8 mouse cellular contexts compared by ENCODE assay signal in the genomic region with DNA sequence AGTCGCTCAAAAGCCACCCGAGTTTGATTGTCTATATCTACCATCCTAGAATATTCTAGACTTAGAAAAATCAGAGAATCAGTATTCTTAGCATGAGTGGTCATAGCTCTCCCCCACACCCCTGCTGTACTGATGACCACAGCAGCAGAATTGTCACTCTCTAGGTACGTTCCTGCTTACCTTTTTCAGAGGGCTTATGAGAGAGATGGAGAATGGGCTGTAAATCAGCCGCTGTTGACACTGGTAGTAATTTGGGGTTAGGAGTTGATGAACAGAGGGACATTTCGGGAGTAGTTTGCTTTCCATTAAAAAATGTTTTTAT. TPM values are rescaled to one million over a fixed set of nuclear protein-coding genes. Genes with fewer than 3 reads are reported as not detected.
DNase-seq lines count a peak whose midpoint lies in the region; ATAC-seq and TF ChIP-seq lines count a peak whose summit lies in the region.

No protein-coding gene starts in this region.

- no peaks in the 10 kb centered on the region for H3K27me3 ChIP-seq in kidney, embryonic 15.5 days
- H3K27me3 ChIP-seq in forebrain, embryonic 10.5 days (ENCODE audit: poor library complexity, severe bottlenecking): no peaks in the 10 kb centered on the region
- no peaks in the 10 kb centered on the region for H3K27me3 ChIP-seq in intestine, postnatal 0 days (replicated peaks; ENCODE audit: control insufficient read depth, insufficient read depth, low read length)
- no peaks in the 10 kb centered on the region for H3K27me3 ChIP-seq in midbrain, postnatal 0 days (ENCODE audit: insufficient read depth, low read length)

- H3K4me1 ChIP-seq in kidney, embryonic 15.5 days: peaks cover 10% of the 10 kb centered on the region; the same call in 1 of the 2 replicates
- peaks cover 13% of the 10 kb centered on the region for H3K4me1 ChIP-seq in forebrain, embryonic 10.5 days
- H3K4me1 ChIP-seq in intestine, postnatal 0 days (replicated peaks; ENCODE audit: control insufficient read depth, insufficient read depth, low read length): no peaks in the 10 kb centered on the region
- H3K4me1 ChIP-seq in midbrain, postnatal 0 days (ENCODE audit: insufficient read depth, low read length): no peaks in the 10 kb centered on the region

- H3K4me2 ChIP-seq in kidney, embryonic 15.5 days: peak overlapping the region; percentile 57
- H3K4me2 ChIP-seq in intestine, postnatal 0 days (replicated peaks; ENCODE audit: low read depth): peak overlapping the region; percentile 51
- peak overlapping the region; percentile 20 for H3K4me2 ChIP-seq in midbrain, postnatal 0 days (ENCODE audit: low read depth, low read length, poor library complexity, severe bottlenecking)

- WGBS in kidney, embryonic 15.5 days: 23% methylated on average over 5 of the region's 5 CpGs
- WGBS in forebrain, embryonic 10.5 days: 31% methylated on average over 5 of the region's 5 CpGs
- 15% methylated on average over 5 of the region's 5 CpGs for WGBS in intestine, postnatal 0 days
- WGBS in midbrain, postnatal 0 days: 24% methylated on average over 5 of the region's 5 CpGs

- H3K27ac ChIP-seq in kidney, embryonic 15.5 days: no peak overlapping the region
- H3K27ac ChIP-seq in forebrain, embryonic 10.5 days: peak overlapping the region; percentile 27; the same call in 1 of the 2 replicates
- no peak overlapping the region for H3K27ac ChIP-seq in intestine, postnatal 0 days (ENCODE audit: low read depth, low read length)
- H3K27ac ChIP-seq in midbrain, postnatal 0 days (ENCODE audit: low read depth, low read length): no peak overlapping the region

- H3K36me3 ChIP-seq in kidney, embryonic 15.5 days: no peaks in the 10 kb centered on the region
- H3K36me3 ChIP-seq in forebrain, embryonic 10.5 days (replicated peaks): no peaks in the 10 kb centered on the region
- no peaks in the 10 kb centered on the region for H3K36me3 ChIP-seq in intestine, postnatal 0 days (ENCODE audit: control insufficient read depth, insufficient read depth)
- no peaks in the 10 kb centered on the region for H3K36me3 ChIP-seq in midbrain, postnatal 0 days (ENCODE audit: insufficient read depth, low read length)

- 0 out of 2 replicates have a peak overlapping the region, but pooled peaks have one; percentile 7 for H3K9ac ChIP-seq in kidney, embryonic 15.5 days
- H3K9ac ChIP-seq in intestine, postnatal 0 days (ENCODE audit: low read depth, low read length): no peak overlapping the region
- H3K9ac ChIP-seq in midbrain, postnatal 0 days (replicated peaks; ENCODE audit: low read length, poor library complexity, severe bottlenecking): no peak overlapping the region

- DNase-seq in kidney, adult 9 months: no peak
- DNase-seq in forebrain, embryonic 10.5 days (ENCODE audit: extremely low spot score, low spot score): no peak
- DNase-seq in midbrain, postnatal 0 days (ENCODE audit: low spot score): no peak
- DNase-seq in layer of hippocampus, adult 11-12 months (ENCODE audit: low spot score): no peak
- DNase-seq in spleen, adult 12 weeks (ENCODE audit: low spot score): no peak
- no peak for DNase-seq in kidney, postnatal 4 days

- no peak for TF ChIP-seq CTCF in intestine, postnatal 0 days (IDR thresholded peaks at IDR 0.05; ENCODE audit: low read depth)
- TF ChIP-seq CTCF in midbrain, postnatal 0 days (IDR thresholded peaks at IDR 0.05): no peak

- no peaks in the 10 kb centered on the region for H3K9me3 ChIP-seq in kidney, embryonic 15.5 days (replicated peaks)
- H3K9me3 ChIP-seq in forebrain, embryonic 10.5 days: no peaks in the 10 kb centered on the region
- H3K9me3 ChIP-seq in intestine, postnatal 0 days (ENCODE audit: control insufficient read depth): no peaks in the 10 kb centered on the region
- no peaks in the 10 kb centered on the region for H3K9me3 ChIP-seq in midbrain, postnatal 0 days (ENCODE audit: low read length)

- peak overlapping the region; percentile 20 for H3K4me3 ChIP-seq in kidney, embryonic 15.5 days (replicated peaks)
- H3K4me3 ChIP-seq in forebrain, embryonic 10.5 days: peak overlapping the region; percentile 34
- 0 out of 2 replicates have a peak overlapping the region, but pooled peaks have one; percentile 1 for H3K4me3 ChIP-seq in intestine, postnatal 0 days (ENCODE audit: low read depth, low read length)
- H3K4me3 ChIP-seq in midbrain, postnatal 0 days (ENCODE audit: low read depth, low read length): no peak overlapping the region

- no peak for ATAC-seq in kidney, embryonic 15.5 days (replicated peaks; ENCODE audit: low FRiP score)
- no peak for ATAC-seq in intestine, postnatal 0 days
- no peak for ATAC-seq in midbrain, postnatal 0 days (ENCODE audit: low FRiP score)

RNA-seq across cellular contexts. Expression of a gene that starts 21.3 kb away (rescaled TPM):
- polyA plus RNA-seq in kidney, embryonic 15.5 days (2015; fragmentation: Nextera tagmentation; extraction: Ambion mirVana): 33.2 and 33.9 TPM in 2 replicates
- 27.1 and 27.3 TPM in 2 replicates for polyA plus RNA-seq in forebrain, embryonic 10.5 days (2016; fragmentation: Nextera tagmentation; extraction: Ambion mirVana)
- 11.8 and 14.0 TPM in 2 replicates for polyA plus RNA-seq in intestine, postnatal 0 days (2015; fragmentation: Nextera tagmentation; extraction: Ambion mirVana)
- total RNA-seq in midbrain, postnatal 0 days (2014; rRNA removed): 124 and 162 TPM in 2 replicates
- polyA plus RNA-seq in midbrain, postnatal 0 days (2015; fragmentation: Nextera tagmentation; extraction: Ambion mirVana): 161 and 166 TPM in 2 replicates

RNA-seq across cellular contexts. Expression of a gene that starts 51.8 kb away (rescaled TPM):
- 43.9 and 46.7 TPM in 2 replicates for polyA plus RNA-seq in kidney, embryonic 15.5 days (2015; fragmentation: Nextera tagmentation; extraction: Ambion mirVana)
- polyA plus RNA-seq in forebrain, embryonic 10.5 days (2016; fragmentation: Nextera tagmentation; extraction: Ambion mirVana): 32.1 and 32.9 TPM in 2 replicates
- polyA plus RNA-seq in intestine, postnatal 0 days (2015; fragmentation: Nextera tagmentation; extraction: Ambion mirVana): 30.9 and 32.8 TPM in 2 replicates
- total RNA-seq in midbrain, postnatal 0 days (2014; rRNA removed): 20.5 and 21.1 TPM in 2 replicates
- 19.5 and 21.5 TPM in 2 replicates for polyA plus RNA-seq in midbrain, postnatal 0 days (2015; fragmentation: Nextera tagmentation; extraction: Ambion mirVana)
